9 mouse cellular contexts compared by ENCODE assay signal in the genomic region with DNA sequence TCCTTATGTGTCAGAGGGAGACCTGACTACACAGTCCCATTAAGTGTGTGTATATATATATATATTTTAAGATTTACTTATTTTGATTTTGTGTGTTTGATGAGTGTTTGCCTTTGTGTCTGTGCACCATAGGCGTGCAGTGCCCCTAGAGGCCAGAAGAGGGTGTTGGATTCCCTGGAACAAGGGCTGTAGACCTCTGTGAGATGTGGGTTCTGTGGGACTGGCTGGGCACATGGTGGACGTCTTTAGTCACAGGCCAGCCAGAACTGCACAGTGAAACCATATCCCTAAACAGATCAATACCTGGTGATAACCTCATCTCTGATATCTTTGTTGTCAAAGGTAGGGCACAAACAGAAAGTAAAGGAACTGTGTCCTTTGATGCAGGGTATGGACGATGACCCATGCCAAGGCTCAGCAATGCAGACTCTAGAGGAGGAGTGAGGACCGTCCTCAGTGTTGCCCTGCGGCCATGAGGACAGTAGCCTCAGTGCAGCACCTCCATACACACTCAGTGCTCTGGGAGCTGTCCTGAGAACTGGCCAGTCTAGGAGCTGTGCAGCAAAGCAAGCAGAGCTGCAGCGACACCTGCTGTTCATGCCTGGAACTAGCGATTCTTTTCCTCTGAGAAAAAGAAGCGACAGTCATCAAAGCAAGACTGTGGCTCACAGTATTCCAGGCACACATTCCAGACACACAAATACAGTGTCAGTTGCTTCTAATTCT. TPM values are rescaled to one million over a fixed set of nuclear protein-coding genes. Genes with fewer than 3 reads are reported as not detected.
DNase-seq lines count a peak whose midpoint lies in the region; ATAC-seq and TF ChIP-seq lines count a peak whose summit lies in the region.
"Had no signal": no experiment of that assay in that cellular context is flagged by ENCODE, and none has a peak within 500 bp of the region (broad histone marks: within the 10 kb centered on the region; RNA-seq: fewer than 3 reads in every experiment).

No protein-coding gene starts in this region.

- H3K27ac ChIP-seq in kidney, embryonic 14.5 days (ENCODE audit: low read depth, low read length), result no peak overlapping the region
- H3K27ac ChIP-seq in liver, embryonic 14.5 days, result no peak overlapping the region
- no peak overlapping the region for H3K27ac ChIP-seq in neural tube, embryonic 13.5 days (replicated peaks)
- no peak overlapping the region for H3K27ac ChIP-seq in testis, adult 2 months (ENCODE audit: control insufficient read depth, insufficient read depth, low read depth, low read length)

- peak; percentile 95 for TF ChIP-seq CTCF in liver, embryonic 14.5 days (IDR thresholded peaks at IDR 0.05; ENCODE audit: low read depth)
- peak; percentile 71; the same call in 1 of the 2 replicates for TF ChIP-seq CTCF in testis, adult 2 months (IDR thresholded peaks at IDR 0.05; ENCODE audit: control insufficient read depth, insufficient read depth, insufficient replicate concordance, low read depth, low read length)

- H3K4me2 ChIP-seq in kidney, embryonic 14.5 days (replicated peaks; ENCODE audit: low read depth, low read length), result no peak overlapping the region
- no peak overlapping the region for H3K4me2 ChIP-seq in liver, embryonic 14.5 days (ENCODE audit: low read depth)
- H3K4me2 ChIP-seq in neural tube, embryonic 13.5 days, result no peak overlapping the region

- no peaks in the 10 kb centered on the region for H3K4me1 ChIP-seq in kidney, embryonic 14.5 days (ENCODE audit: control insufficient read depth, insufficient read depth, low read length)
- H3K4me1 ChIP-seq in liver, embryonic 14.5 days (replicated peaks; ENCODE audit: control insufficient read depth in 2 of 2, insufficient read depth in 2 of 2, low read length in 1 of 2), result 0 out of 4 replicates have a peak, but pooled peaks cover 0 to 2% of the 10 kb centered on the region in 2 experiments
- H3K4me1 ChIP-seq in neural tube, embryonic 13.5 days (replicated peaks), result peaks cover 3% of the 10 kb centered on the region; the same call in 1 of the 2 replicates
- H3K4me1 ChIP-seq in testis, adult 2 months (ENCODE audit: control insufficient read depth, insufficient read depth, low read length), result no peaks in the 10 kb centered on the region

- H3K9ac ChIP-seq in kidney, embryonic 14.5 days (ENCODE audit: low read depth, low read length), result no peak overlapping the region
- no peak overlapping the region for H3K9ac ChIP-seq in liver, embryonic 14.5 days (replicated peaks)
- H3K9ac ChIP-seq in neural tube, embryonic 13.5 days, result no peak overlapping the region

- peaks cover 7% of the 10 kb centered on the region for H3K9me3 ChIP-seq in kidney, embryonic 14.5 days (ENCODE audit: control insufficient read depth, low read length)
- peaks cover 5% of the 10 kb centered on the region for H3K9me3 ChIP-seq in liver, embryonic 14.5 days (ENCODE audit: control insufficient read depth, low read length)
- no peaks in the 10 kb centered on the region for H3K9me3 ChIP-seq in neural tube, embryonic 13.5 days

- no peak for TF ChIP-seq POLR2A in testis, adult 2 months (IDR thresholded peaks at IDR 0.05; ENCODE audit: control insufficient read depth, low read depth, low read length)

- WGBS in kidney, embryonic 14.5 days, result 67% methylated on average over 8 of the region's 8 CpGs
- WGBS in liver, embryonic 14.5 days (ENCODE audit: insufficient replicate concordance), result 56% methylated on average over 8 of the region's 8 CpGs
- 65% methylated on average over 8 of the region's 8 CpGs for WGBS in neural tube, embryonic 13.5 days

- peaks cover 38% of the 10 kb centered on the region for H3K36me3 ChIP-seq in kidney, embryonic 14.5 days (ENCODE audit: control insufficient read depth, insufficient read depth, low read length)
- H3K36me3 ChIP-seq in liver, embryonic 14.5 days (replicated peaks; ENCODE audit: control insufficient read depth, insufficient read depth, low read depth), result peaks cover 23% of the 10 kb centered on the region
- peaks cover 35% of the 10 kb centered on the region for H3K36me3 ChIP-seq in neural tube, embryonic 13.5 days
- H3K36me3 ChIP-seq in testis, adult 2 months (ENCODE audit: control insufficient read depth, insufficient read depth, low read length), result no peaks in the 10 kb centered on the region; the same call in 1 of the 2 replicates

- TF ChIP-seq EP300 in liver, embryonic 14.5 days (IDR thresholded peaks at IDR 0.05; ENCODE audit: low read depth), result no peak

- DNase-seq in left cerebral cortex, adult 18-20 months (ENCODE audit: low spot score in 2 of 2), result peak; percentile 67 to 88
- no peak for DNase-seq in left cerebral cortex, adult 11 months (ENCODE audit: low spot score)
- peak; percentile 91 to 95 for DNase-seq in cerebellum, postnatal 25 days
- DNase-seq in gastrocnemius, postnatal 10 days, result peak; percentile 81
- DNase-seq in liver, embryonic 14.5 days (ENCODE audit: low read depth in 3 of 3, low spot score in 3 of 3), result peak in 1 of 3 experiments; percentile 37

- no peaks in the 10 kb centered on the region for H3K27me3 ChIP-seq in kidney, embryonic 14.5 days (ENCODE audit: control insufficient read depth, insufficient read depth, low read length)
- H3K27me3 ChIP-seq in liver, embryonic 14.5 days (ENCODE audit: control insufficient read depth, insufficient read depth, low read length), result no peaks in the 10 kb centered on the region
- no peaks in the 10 kb centered on the region for H3K27me3 ChIP-seq in neural tube, embryonic 13.5 days
- no peaks in the 10 kb centered on the region for H3K27me3 ChIP-seq in testis, adult 2 months (ENCODE audit: control insufficient read depth, insufficient read depth, low read length)

- peak; percentile 73; the same call in 1 of the 2 replicates for ATAC-seq in kidney, embryonic 14.5 days (ENCODE audit: low FRiP score, low TSS enrichment)
- peak; percentile 58; the same call in 1 of the 2 replicates for ATAC-seq in liver, embryonic 14.5 days (ENCODE audit: insufficient read depth)
- peak; percentile 88 for ATAC-seq in neural tube, embryonic 13.5 days (ENCODE audit: low read depth)

- H3K4me3 ChIP-seq in kidney, embryonic 14.5 days (ENCODE audit: low read length), result no peak overlapping the region
- H3K4me3 ChIP-seq in liver, embryonic 14.5 days (ENCODE audit: insufficient read depth in 1 of 2, low read depth in 2 of 2, low read length in 2 of 2), result no peak overlapping the region
- no peak overlapping the region for H3K4me3 ChIP-seq in neural tube, embryonic 13.5 days
- no peak overlapping the region for H3K4me3 ChIP-seq in testis, adult 2 months (ENCODE audit: control insufficient read depth, low read depth, low read length)

RNA-seq across cellular contexts. Expression of a gene that starts 40.2 kb away (rescaled TPM):
- under 1 TPM; 0.23 to 0.49 TPM for total RNA-seq in left cerebral cortex, adult 18-20 months (2021)
- under 1 TPM; 0.26 to 0.43 TPM for total RNA-seq in gastrocnemius, postnatal 10 days (2021)
- polyA plus RNA-seq in kidney, embryonic 14.5 days (2014; fragmentation: Nextera tagmentation; extraction: Ambion mirVana), result 0.19 and 0.20 TPM in 2 replicates
- polyA plus RNA-seq in liver, embryonic 14.5 days (2012; rRNA removed), result not detected in 2 replicates
- polyA plus RNA-seq in liver, embryonic 14.5 days (2014; fragmentation: Nextera tagmentation; extraction: Ambion mirVana), result not detected in 2 replicates
- polyA plus RNA-seq in neural tube, embryonic 13.5 days (2015; fragmentation: Nextera tagmentation; extraction: Ambion mirVana), result 0.56 and 0.68 TPM in 2 replicates
- 4.8 and 4.9 TPM in 2 replicates for polyA plus RNA-seq in testis, adult 2 months (2012; rRNA removed)
- total RNA-seq: neutrophil, adult 5-6 weeks had no signal

RNA-seq across cellular contexts. Expression of a gene that starts 51.5 kb away (rescaled TPM):
- total RNA-seq in left cerebral cortex, adult 18-20 months (2021), result 100 to 1,000 TPM; 221 to 223 TPM
- total RNA-seq in gastrocnemius, postnatal 10 days (2021), result 10 to 100 TPM; 76.7 to 78.6 TPM
- 15.3 and 21.6 TPM in 2 replicates for polyA plus RNA-seq in kidney, embryonic 14.5 days (2014; fragmentation: Nextera tagmentation; extraction: Ambion mirVana)
- polyA plus RNA-seq in liver, embryonic 14.5 days (2012; rRNA removed), result 20.6 and 24.2 TPM in 2 replicates
- 10.7 and 14.1 TPM in 2 replicates for polyA plus RNA-seq in liver, embryonic 14.5 days (2014; fragmentation: Nextera tagmentation; extraction: Ambion mirVana)
- polyA plus RNA-seq in neural tube, embryonic 13.5 days (2015; fragmentation: Nextera tagmentation; extraction: Ambion mirVana), result 9.2 and 10.0 TPM in 2 replicates
- polyA plus RNA-seq in testis, adult 2 months (2012; rRNA removed), result 109 and 111 TPM in 2 replicates
